9 mouse cellular contexts compared by ENCODE assay signal in genomic region chr1:128590011-128590410, GRCm38 (mm10). TPM values are rescaled to one million over a fixed set of nuclear protein-coding genes. Genes with fewer than 3 reads are reported as not detected.
DNase-seq lines count a peak whose midpoint lies in the region; ATAC-seq lines count a peak whose summit lies in the region.
"Had no signal": no experiment of that assay in that cellular context is flagged by ENCODE, and none has a peak within 500 bp of the region (broad histone marks: within the 10 kb centered on the region; RNA-seq: fewer than 3 reads in every experiment).

No protein-coding gene starts in this region.

- peak overlapping the region; percentile 6 for H3K4me2 ChIP-seq in heart, embryonic 11.5 days
- peak overlapping the region; percentile 84; the same call in 1 of the 2 replicates for H3K4me2 ChIP-seq in limb, embryonic 12.5 days
- peak overlapping the region; percentile 94 for H3K4me2 ChIP-seq in stomach, embryonic 16.5 days (ENCODE audit: low read depth, low read length)

- H3K27ac ChIP-seq in heart, embryonic 11.5 days (ENCODE audit: low read depth, low read length), result no peak overlapping the region
- H3K27ac ChIP-seq in limb, embryonic 12.5 days, result no peak overlapping the region
- no peak overlapping the region for H3K27ac ChIP-seq in stomach, embryonic 16.5 days (ENCODE audit: low read length)
- H3K27ac ChIP-seq: left cerebral cortex, adult 2 months had no signal

- no peak overlapping the region for H3K9ac ChIP-seq in heart, embryonic 11.5 days (ENCODE audit: low read depth, low read length)
- no peak overlapping the region for H3K9ac ChIP-seq in limb, embryonic 12.5 days (replicated peaks)
- no peak overlapping the region for H3K9ac ChIP-seq in stomach, embryonic 16.5 days (ENCODE audit: low read length)

- H3K27me3 ChIP-seq in heart, embryonic 11.5 days (ENCODE audit: control insufficient read depth, insufficient read depth, low read length), result peaks cover 34% of the 10 kb centered on the region
- peaks cover 58% of the 10 kb centered on the region for H3K27me3 ChIP-seq in limb, embryonic 12.5 days
- H3K27me3 ChIP-seq in stomach, embryonic 16.5 days (ENCODE audit: control insufficient read depth, insufficient read depth, low read length), result no peaks in the 10 kb centered on the region

- 12% methylated on average over 6 of the region's 6 CpGs for WGBS in heart, embryonic 11.5 days (ENCODE audit: insufficient replicate concordance)
- WGBS in limb, embryonic 12.5 days, result 11% methylated on average over 6 of the region's 6 CpGs
- 15% methylated on average over 6 of the region's 6 CpGs for WGBS in stomach, embryonic 16.5 days

- ATAC-seq in heart, embryonic 11.5 days (replicated peaks; ENCODE audit: insufficient number of reproducible peaks, low FRiP score, low TSS enrichment), result no peak
- ATAC-seq in limb, embryonic 12.5 days (ENCODE audit: insufficient number of reproducible peaks, insufficient read depth, low FRiP score, low TSS enrichment, low read depth), result no peak
- ATAC-seq in stomach, embryonic 16.5 days (ENCODE audit: insufficient read depth, low FRiP score), result no peak

- no peaks in the 10 kb centered on the region for H3K36me3 ChIP-seq in heart, embryonic 11.5 days (ENCODE audit: control insufficient read depth, insufficient read depth, low read length)
- H3K36me3 ChIP-seq in limb, embryonic 12.5 days, result no peaks in the 10 kb centered on the region
- peaks cover 8% of the 10 kb centered on the region; the same call in 1 of the 2 replicates for H3K36me3 ChIP-seq in stomach, embryonic 16.5 days (ENCODE audit: control insufficient read depth, insufficient read depth, low read length)

- intact Hi-C loops in gastrocnemius, postnatal 36 days (cut with DNase I), result loop anchor here (5.0 kb wide), 2 partner anchors 218 to 242 kb away; no protein-coding TSS in a partner anchor

- H3K9me3 ChIP-seq in heart, embryonic 11.5 days (replicated peaks; ENCODE audit: control insufficient read depth, low read length), result no peaks in the 10 kb centered on the region
- H3K9me3 ChIP-seq in limb, embryonic 12.5 days, result no peaks in the 10 kb centered on the region
- no peaks in the 10 kb centered on the region for H3K9me3 ChIP-seq in stomach, embryonic 16.5 days (replicated peaks; ENCODE audit: control insufficient read depth, low read length)

- DNase-seq in heart, adult 8-10 months (ENCODE audit: low spot score), result no peak
- peak; percentile 66 for DNase-seq in retina, postnatal 1 day
- no peak for DNase-seq in retina, embryonic 14.5 days (ENCODE audit: low spot score)
- no peak for DNase-seq in cerebellum, postnatal 14 days
- no peak for DNase-seq in gastrocnemius, postnatal 36 days

- H3K4me1 ChIP-seq in heart, embryonic 11.5 days (ENCODE audit: control insufficient read depth, insufficient read depth, low read length), result peaks cover 11% of the 10 kb centered on the region
- peaks cover 22% of the 10 kb centered on the region for H3K4me1 ChIP-seq in limb, embryonic 12.5 days (replicated peaks)
- peaks cover 33% of the 10 kb centered on the region for H3K4me1 ChIP-seq in stomach, embryonic 16.5 days (ENCODE audit: control insufficient read depth, insufficient read depth, low read length)

- H3K4me3 ChIP-seq in heart, embryonic 11.5 days (ENCODE audit: low read depth, low read length), result no peak overlapping the region
- no peak overlapping the region for H3K4me3 ChIP-seq in limb, embryonic 12.5 days (replicated peaks)
- peak overlapping the region; percentile 68 for H3K4me3 ChIP-seq in stomach, embryonic 16.5 days (replicated peaks; ENCODE audit: low read length)

RNA-seq across cellular contexts. Expression of gene Cxcr4, which starts 2.1 kb away (rescaled TPM):
- polyA plus RNA-seq in heart, embryonic 11.5 days (2014; fragmentation: Nextera tagmentation; extraction: Ambion mirVana), result 1.1 and 1.9 TPM in 2 replicates
- 1 to 10 TPM; 5.0 to 8.6 (median 6.9) TPM for total RNA-seq in heart, adult 8-10 months (2022)
- 1.6 and 1.9 TPM in 2 replicates for polyA plus RNA-seq in limb, embryonic 12.5 days (2016; fragmentation: Nextera tagmentation; extraction: Ambion mirVana)
- 6.1 and 7.6 TPM in 2 replicates for polyA plus RNA-seq in stomach, embryonic 16.5 days (2015; fragmentation: Nextera tagmentation; extraction: Ambion mirVana)
- total RNA-seq in gastrocnemius, postnatal 36 days (2021), result 1 to 10 TPM; 3.2 to 3.5 TPM

Comparison
In these comparisons a context has a peak if more than half of its experiments do, and no peak if none do; other contexts are left out.
1. H3K4me2 ChIP-seq: peak in every context shown above with its lines; median percentile 94 in stomach, embryonic 16.5 days; 84 in limb, embryonic 12.5 days; 6 in heart, embryonic 11.5 days.